Mouse (Mus musculus) hindbrain, postnatal 0 days (tissue): ENCODE data around the gene Sorl1. TPM values are rescaled to one million over a fixed set of nuclear protein-coding genes. Genes with fewer than 3 reads are reported as not detected.

Experiments used
- ATAC-seq: fragments of 200-750 bp; cut with Nextera tagmentation; 2 replicates; pipeline ENCODE4 v1.8.0; 2017; ENCODE audit warnings: mild to moderate bottlenecking, moderate TSS enrichment, moderate library complexity
- DNase-seq: peaks from one replicate; pipeline ENCODE4 v3.0.0-alpha.2; 2015; ENCODE audit warnings: low spot score
- H3K27ac ChIP-seq: fragments of 300-500 bp; sonication (generic); 2 replicates; pipeline ENCODE4 v1.5.1; 2014; ENCODE audit warnings: mild to moderate bottlenecking
- H3K27me3 ChIP-seq: fragments of 300-500 bp; sonication (generic); 2 replicates; pipeline ENCODE4 v1.6.1; 2014; ENCODE audit warnings: low read length, mixed read lengths; ENCODE audit not compliant: insufficient read depth
- H3K36me3 ChIP-seq: fragments of 300-500 bp; sonication (generic); 2 replicates; pipeline ENCODE4 v1.6.1; 2014; ENCODE audit warnings: low read length, mixed read lengths; ENCODE audit not compliant: insufficient read depth
- H3K4me1 ChIP-seq: fragments of 300-500 bp; sonication (generic); 2 replicates; pipeline ENCODE4 v1.6.1; 2014; ENCODE audit warnings: antibody characterized with exemption, low read length, mixed read lengths; ENCODE audit not compliant: insufficient read depth
- H3K4me2 ChIP-seq: fragments of 300-500 bp; sonication (generic); 2 replicates; pipeline ENCODE4 v1.6.1; 2014; ENCODE audit warnings: low read depth, mild to moderate bottlenecking, low read length, moderate library complexity, mixed read lengths
- H3K4me3 ChIP-seq: fragments of 300-500 bp; sonication (generic); 2 replicates; pipeline ENCODE4 v1.5.1; 2014; ENCODE audit warnings: low read length
- H3K9ac ChIP-seq: fragments of 300-500 bp; sonication (generic); replicated peaks from 2 replicates; pipeline ENCODE4 v1.6.1; 2014; ENCODE audit warnings: mild to moderate bottlenecking, low read length, moderate library complexity, mixed read lengths
- H3K9me3 ChIP-seq: fragments of 300-500 bp; sonication (generic); 2 replicates; pipeline ENCODE4 v1.6.1; 2016; ENCODE audit warnings: low read length, mixed read lengths
- CTCF ChIP-seq: IDR thresholded peaks from 2 replicates; pipeline ENCODE4 v1.5.1; 2016; ENCODE audit warnings: antibody characterized with exemption, control low read depth, low read depth
- WGBS: fragments of 180-500 bp; shearing (Covaris S2); extraction: QIAGEN DNeasy Blood & Tissue Kit; methylation state at CpG from one replicate; pipeline ENCODE4 v1.1.7; 2014; 5-methylcytosine and 5-hydroxymethylcytosine counted together
- polyA plus RNA-seq: library from polyadenylated mRNA; unstranded; fragments of >200 nt; fragmentation: Nextera tagmentation; extraction: Ambion mirVana; gene quantifications from 2 replicates; pipeline ENCODE4 v1.2.1, GENCODE M21; 2015
- total RNA-seq: library from RNA; depleted of rRNA; stranded (reverse); fragments of >200 nt; gene quantifications from 2 replicates; pipeline ENCODE4 v1.2.3, GENCODE M21; 2014

Sorl1 gene
- total and polyA plus RNA-seq, 2 experiments from 2014 or later, result 8.2 to 25.6 TPM

- Histone ChIP-seq H3K9ac (peak overlapping the region; percentile 61), H3K27ac (peak overlapping the region; percentile 95), H3K9me3 (no peaks in the 10 kb centered on the region), H3K4me1 (peaks cover 9% of the 10 kb centered on the region), H3K36me3 (no peaks in the 10 kb centered on the region), H3K4me2 (peak overlapping the region; percentile 75), H3K27me3 (no peaks in the 10 kb centered on the region), H3K4me3 (no peak overlapping the region)
- TF ChIP-seq CTCF, result no peak
- no peak for ATAC-seq
- 46% methylated on average over 7 of the region's 7 CpGs for WGBS
- DNase-seq, result no peak
Measured at GRCm38 (mm10) chr9:41952650-41953204, 171.4 kb downstream of the Sorl1 start.

- Histone ChIP-seq H3K4me1 (peaks cover 9% of the 10 kb centered on the region), H3K4me3 (peak overlapping the region; percentile 39), H3K27me3 (no peaks in the 10 kb centered on the region), H3K4me2 (peak overlapping the region; percentile 75), H3K27ac (peak overlapping the region; percentile 95), H3K9me3 (no peaks in the 10 kb centered on the region), H3K36me3 (no peaks in the 10 kb centered on the region), H3K9ac (peak overlapping the region; percentile 61)
- ATAC-seq (peak; percentile 69), DNase-seq (peak; percentile 74)
- WGBS, result 7% methylated on average over 16 of the region's 16 CpGs
- TF ChIP-seq CTCF, result no peak
Measured at GRCm38 (mm10) chr9:41951472-41952129, 172.5 kb downstream of the Sorl1 start.

- H3K27me3 ChIP-seq, result no peaks in the 10 kb centered on the region
- WGBS, result 0% methylated on average over 21 of the region's 21 CpGs
- H3K36me3 ChIP-seq, result no peaks in the 10 kb centered on the region
- no peaks in the 10 kb centered on the region for H3K9me3 ChIP-seq
- peak; percentile 96 for TF ChIP-seq CTCF
- H3K9ac ChIP-seq, result peak overlapping the region; percentile 61
- peak; percentile 81 for ATAC-seq
- peak; percentile 94 for DNase-seq
- peaks cover 9% of the 10 kb centered on the region for H3K4me1 ChIP-seq
- peak overlapping the region; percentile 95 for H3K27ac ChIP-seq
- peak overlapping the region; percentile 39 for H3K4me3 ChIP-seq
- peak overlapping the region; percentile 75 for H3K4me2 ChIP-seq
Measured at GRCm38 (mm10) chr9:41950991-41951451, 173.1 kb downstream of the Sorl1 start.

GRCm38 (mm10) chr9:41950109-41950990, 173.7 kb downstream of the Sorl1 start:
- peak; percentile 88 for TF ChIP-seq CTCF
- Histone ChIP-seq H3K9me3 (no peaks in the 10 kb centered on the region), H3K4me2 (peak overlapping the region; percentile 75), H3K27ac (peak overlapping the region; percentile 95), H3K27me3 (no peaks in the 10 kb centered on the region), H3K9ac (peak overlapping the region; percentile 61), H3K36me3 (no peaks in the 10 kb centered on the region), H3K4me3 (peak overlapping the region; percentile 39), H3K4me1 (peaks cover 9% of the 10 kb centered on the region)
- peak; percentile 93 for DNase-seq
- WGBS, result 2% methylated on average over 34 of the region's 34 CpGs
- ATAC-seq, result peak; percentile 81

- Histone ChIP-seq H3K27ac (peak overlapping the region; percentile 95), H3K27me3 (no peaks in the 10 kb centered on the region), H3K4me2 (no peak overlapping the region), H3K9ac (peak overlapping the region; percentile 61; the same call in 1 of the 2 replicates), H3K36me3 (no peaks in the 10 kb centered on the region), H3K4me3 (no peak overlapping the region), H3K9me3 (no peaks in the 10 kb centered on the region), H3K4me1 (peaks cover 9% of the 10 kb centered on the region)
- WGBS, result 48% methylated on average over 5 of the region's 5 CpGs
- DNase-seq (no peak), ATAC-seq (no peak)
- TF ChIP-seq CTCF, result no peak
Measured at GRCm38 (mm10) chr9:41949476-41949875, 174.6 kb downstream of the Sorl1 start.

- H3K27me3 ChIP-seq, result no peaks in the 10 kb centered on the region
- TF ChIP-seq CTCF, result no peak
- WGBS, result 92% methylated on average over 7 of the region's 7 CpGs
- no peak for ATAC-seq
- H3K36me3 ChIP-seq, result no peaks in the 10 kb centered on the region
- no peak for DNase-seq
- no peak overlapping the region for H3K4me2 ChIP-seq
- H3K27ac ChIP-seq, result no peak overlapping the region
- H3K4me1 ChIP-seq, result peaks cover 3% of the 10 kb centered on the region; the same call in 1 of the 2 replicates
- no peak overlapping the region for H3K9ac ChIP-seq
- no peak overlapping the region for H3K4me3 ChIP-seq
- no peaks in the 10 kb centered on the region for H3K9me3 ChIP-seq
Measured at GRCm38 (mm10) chr9:41944964-41945363, 179.1 kb downstream of the Sorl1 start.
